Mouse (Mus musculus): ENCODE results near the gene Olfr525.

Gene Olfr525

GRCm38 (mm10) chr7:140320558-140320957 is at the start of gene Olfr525:
Gene Olfr525, plus strand, starts transcription at chr7:140320858.
- no peak for DNase-seq

- DNase-seq = no peak
These were observed 24.9 kb upstream of the Olfr525 start for GRCm38 (mm10) chr7:140295746-140296145.

- DNase-seq = no peak
These were observed 23.8 kb upstream of the Olfr525 start for GRCm38 (mm10) chr7:140296876-140297275.

GRCm38 (mm10) chr7:140299416-140299815 is 21.2 kb upstream of the Olfr525 start:
- no peak for DNase-seq

GRCm38 (mm10) chr7:140319861-140320385 is 735 bp upstream of the Olfr525 start:
- no peak for DNase-seq

- DNase-seq = no peak
These were observed 477 bp downstream of the Olfr525 start for GRCm38 (mm10) chr7:140321135-140321534.

GRCm38 (mm10) chr7:140329766-140330304 is 9.2 kb downstream of the Olfr525 start:
- DNase-seq = no peak

GRCm38 (mm10) chr7:140333717-140334116 is 13.1 kb downstream of the Olfr525 start, which contains the start of gene Olfr527:
Gene Olfr527, plus strand, starts transcription at chr7:140334017.
- no peak for DNase-seq

GRCm38 (mm10) chr7:140361571-140361970 is 40.9 kb downstream of the Olfr525 start, which contains the start of gene Olfr60:
Gene Olfr60, minus strand, starts transcription at chr7:140361671.
- DNase-seq = no peak

GRCm38 (mm10) chr7:140374300-140374699 is 53.6 kb downstream of the Olfr525 start:
- DNase-seq = no peak

- no peak for DNase-seq
These were observed 55.6 kb downstream of the Olfr525 start, which contains the start of gene Olfr530 for GRCm38 (mm10) chr7:140376231-140376630. Gene Olfr530, minus strand, starts transcription at chr7:140376331.

- DNase-seq = no peak
These were observed 56.3 kb downstream of the Olfr525 start for GRCm38 (mm10) chr7:140376911-140377310.
